Mouse (Mus musculus) liver, embryonic 11.5 days (tissue): ENCODE data around the gene Pygl. TPM values are rescaled to one million over a fixed set of nuclear protein-coding genes. Genes with fewer than 3 reads are reported as not detected.

Source experiments
- ATAC-seq: fragments of 200-750 bp; cut with Nextera tagmentation; replicated peaks from 2 replicates; pipeline ENCODE4 v1.8.0; 2017; ENCODE audit warnings: moderate number of reproducible peaks, mild to moderate bottlenecking, moderate TSS enrichment, moderate library complexity; ENCODE audit not compliant: low FRiP score
- DNase-seq: peaks from one replicate; pipeline ENCODE4 v3.0.0-alpha.2; 2017; ENCODE audit warnings: low spot score
- H3K27ac ChIP-seq: fragments of 300-500 bp; sonication (generic); 2 replicates; pipeline ENCODE4 v1.5.1; 2014; ENCODE audit warnings: mild to moderate bottlenecking, low read depth, low read length, control low read depth
- H3K27me3 ChIP-seq: fragments of 300-500 bp; sonication (generic); replicated peaks from 2 replicates; pipeline ENCODE4 v1.6.1; 2014; ENCODE audit warnings: low read length, mixed read lengths; ENCODE audit not compliant: control insufficient read depth, insufficient read depth
- H3K36me3 ChIP-seq: fragments of 300-500 bp; sonication (generic); 2 replicates; pipeline ENCODE4 v1.6.1; 2014; ENCODE audit warnings: mild to moderate bottlenecking, low read length, moderate library complexity, mixed read lengths; ENCODE audit not compliant: control insufficient read depth, insufficient read depth
- H3K4me1 ChIP-seq: fragments of 300-500 bp; sonication (generic); replicated peaks from 2 replicates; pipeline ENCODE4 v1.6.1; 2014; ENCODE audit warnings: low read length, mixed read lengths; ENCODE audit not compliant: control insufficient read depth, insufficient read depth
- H3K4me2 ChIP-seq: fragments of 300-500 bp; sonication (generic); 2 replicates; pipeline ENCODE4 v1.6.1; 2014; ENCODE audit warnings: mild to moderate bottlenecking, control low read depth, moderate library complexity
- H3K4me3 ChIP-seq: fragments of 300-500 bp; sonication (generic); 2 replicates; pipeline ENCODE4 v1.5.1; 2014; ENCODE audit warnings: low read depth, low read length, control low read depth
- H3K9ac ChIP-seq: fragments of 300-500 bp; sonication (generic); 2 replicates; pipeline ENCODE4 v1.6.1; 2014; ENCODE audit warnings: low read depth, low read length, control low read depth
- H3K9me3 ChIP-seq: fragments of 300-500 bp; sonication (generic); 2 replicates; pipeline ENCODE4 v1.6.1; 2016; ENCODE audit warnings: low read length, inconsistent platforms, mixed read lengths; ENCODE audit not compliant: control insufficient read depth
- WGBS: fragments of 180-500 bp; shearing (Covaris S2); extraction: QIAGEN DNeasy Blood & Tissue Kit; methylation state at CpG from one replicate; pipeline ENCODE4 v1.1.7; 2014; 5-methylcytosine and 5-hydroxymethylcytosine counted together
- polyA plus RNA-seq: library from polyadenylated mRNA; unstranded; fragments of >200 nt; fragmentation: Nextera tagmentation; extraction: Ambion mirVana; gene quantifications from 2 replicates; pipeline ENCODE4 v1.2.1, GENCODE M21; 2014

Gene Pygl
- polyA plus RNA-seq, 1 experiment from 2014 or later: 29.8 TPM

- H3K4me2 ChIP-seq: no peak overlapping the region
- no peak for ATAC-seq
- H3K27ac ChIP-seq: no peak overlapping the region
- no peak overlapping the region for H3K9ac ChIP-seq
- 60% methylated on average over 8 of the region's 8 CpGs for WGBS
- no peaks in the 10 kb centered on the region for H3K36me3 ChIP-seq
- H3K4me3 ChIP-seq: no peak overlapping the region
- H3K27me3 ChIP-seq: no peaks in the 10 kb centered on the region
- no peak for DNase-seq
- no peaks in the 10 kb centered on the region for H3K4me1 ChIP-seq
- H3K9me3 ChIP-seq: no peaks in the 10 kb centered on the region
Observed at GRCm38 (mm10) chr12:70218795-70219540, 12.3 kb downstream of the Pygl start.

GRCm38 (mm10) chr12:70216229-70216800 lies 15.0 kb downstream of the Pygl start:
- Histone ChIP-seq H3K4me3 (no peak overlapping the region), H3K27ac (no peak overlapping the region), H3K27me3 (no peaks in the 10 kb centered on the region), H3K9ac (no peak overlapping the region), H3K36me3 (no peaks in the 10 kb centered on the region), H3K9me3 (no peaks in the 10 kb centered on the region), H3K4me2 (no peak overlapping the region), H3K4me1 (no peaks in the 10 kb centered on the region)
- ATAC-seq (no peak), DNase-seq (no peak)
- 84% methylated on average over 16 of the region's 16 CpGs for WGBS

- H3K4me3 ChIP-seq: no peak overlapping the region
- no peaks in the 10 kb centered on the region for H3K9me3 ChIP-seq
- no peak overlapping the region for H3K4me2 ChIP-seq
- no peak for DNase-seq
- H3K27ac ChIP-seq: no peak overlapping the region
- ATAC-seq: no peak
- WGBS: 76% methylated on average over 8 of the region's 8 CpGs
- H3K9ac ChIP-seq: no peak overlapping the region
- no peaks in the 10 kb centered on the region for H3K36me3 ChIP-seq
- H3K27me3 ChIP-seq: no peaks in the 10 kb centered on the region
- no peaks in the 10 kb centered on the region for H3K4me1 ChIP-seq
Observed at GRCm38 (mm10) chr12:70214281-70214680, 17.0 kb downstream of the Pygl start.

- Histone ChIP-seq H3K4me1 (no peaks in the 10 kb centered on the region), H3K36me3 (no peaks in the 10 kb centered on the region), H3K9ac (no peak overlapping the region), H3K27me3 (no peaks in the 10 kb centered on the region), H3K27ac (no peak overlapping the region), H3K9me3 (no peaks in the 10 kb centered on the region), H3K4me3 (no peak overlapping the region), H3K4me2 (no peak overlapping the region)
- DNase-seq (no peak), ATAC-seq (no peak)
- WGBS: 85% methylated on average over 6 of the region's 6 CpGs
Observed at GRCm38 (mm10) chr12:70213601-70214000, 17.7 kb downstream of the Pygl start.

- ATAC-seq (no peak), DNase-seq (no peak)
- Histone ChIP-seq H3K4me2 (no peak overlapping the region), H3K4me3 (no peak overlapping the region), H3K27ac (no peak overlapping the region), H3K9ac (no peak overlapping the region), H3K36me3 (no peaks in the 10 kb centered on the region), H3K27me3 (no peaks in the 10 kb centered on the region), H3K9me3 (no peaks in the 10 kb centered on the region), H3K4me1 (no peaks in the 10 kb centered on the region)
- 85% methylated on average over 4 of the region's 4 CpGs for WGBS
Observed at GRCm38 (mm10) chr12:70212501-70212900, 18.8 kb downstream of the Pygl start.

GRCm38 (mm10) chr12:70208214-70208613 lies 23.1 kb downstream of the Pygl start:
- ATAC-seq (no peak), DNase-seq (no peak)
- 64% methylated on average over 5 of the region's 5 CpGs for WGBS
- Histone ChIP-seq H3K27me3 (no peaks in the 10 kb centered on the region), H3K4me3 (no peak overlapping the region), H3K27ac (no peak overlapping the region), H3K4me1 (no peaks in the 10 kb centered on the region), H3K9ac (no peak overlapping the region), H3K9me3 (no peaks in the 10 kb centered on the region), H3K4me2 (no peak overlapping the region), H3K36me3 (peaks cover 2% of the 10 kb centered on the region; the same call in 1 of the 2 replicates)

GRCm38 (mm10) chr12:70204433-70204832 lies 26.9 kb downstream of the Pygl start:
- Histone ChIP-seq H3K27me3 (no peaks in the 10 kb centered on the region), H3K9me3 (no peaks in the 10 kb centered on the region), H3K4me2 (no peak overlapping the region), H3K4me1 (no peaks in the 10 kb centered on the region), H3K27ac (no peak overlapping the region), H3K4me3 (no peak overlapping the region), H3K36me3 (peaks cover 2% of the 10 kb centered on the region; the same call in 1 of the 2 replicates), H3K9ac (no peak overlapping the region)
- no peak for DNase-seq
- ATAC-seq: no peak
- WGBS: 77% methylated on average over 8 of the region's 8 CpGs

GRCm38 (mm10) chr12:70201926-70202529 lies 29.3 kb downstream of the Pygl start:
- ATAC-seq: no peak
- Histone ChIP-seq H3K36me3 (peaks cover 2% of the 10 kb centered on the region; the same call in 1 of the 2 replicates), H3K4me2 (no peak overlapping the region), H3K4me1 (no peaks in the 10 kb centered on the region), H3K27ac (no peak overlapping the region), H3K27me3 (no peaks in the 10 kb centered on the region), H3K9ac (no peak overlapping the region), H3K9me3 (no peaks in the 10 kb centered on the region), H3K4me3 (no peak overlapping the region)
- WGBS: 33% methylated on average over 5 of the region's 5 CpGs
- no peak for DNase-seq
